Mouse (Mus musculus): ENCODE data around the gene Srf. TPM values are rescaled to one million over a fixed set of nuclear protein-coding genes. Genes with fewer than 3 reads are reported as not detected.

Srf gene
- polyA plus RNA-seq, 1 experiment from 2014 or later: 6.5 TPM

DNA sequence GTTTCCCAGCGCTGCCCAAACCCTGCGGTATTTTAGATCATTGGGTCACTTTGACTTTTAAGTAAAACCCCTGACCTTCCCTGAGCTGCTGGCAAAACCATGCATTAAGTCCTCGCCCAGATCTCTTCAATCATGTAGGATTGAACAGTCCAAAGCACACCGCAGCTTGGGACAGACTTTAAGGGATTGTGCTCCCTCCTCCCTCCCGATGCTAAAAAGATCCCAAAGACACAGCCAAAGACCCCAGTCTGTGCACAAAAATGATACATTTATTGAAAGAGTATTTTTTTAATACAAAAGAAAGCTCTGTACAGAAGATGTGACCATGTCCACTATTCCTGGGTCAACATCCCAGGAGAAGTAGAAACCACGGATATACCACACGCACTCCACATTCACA lies 9.4 kb downstream of the Srf start:
- H3K27ac ChIP-seq (ENCODE audit: low read length): no peak overlapping the region
- H3K9me3 ChIP-seq (ENCODE audit: control insufficient read depth, low read length): no peaks in the 10 kb centered on the region
- ATAC-seq (ENCODE audit: low read depth): no peak
- peak overlapping the region; percentile 90 for H3K4me2 ChIP-seq (ENCODE audit: low read depth, low read length)
- no peaks in the 10 kb centered on the region; the same call in 1 of the 2 replicates for H3K27me3 ChIP-seq (ENCODE audit: control insufficient read depth, insufficient read depth, low read depth, low read length)
- H3K36me3 ChIP-seq (ENCODE audit: control insufficient read depth, insufficient read depth, low read length): peaks cover 28% of the 10 kb centered on the region
- WGBS: 24% methylated on average over 7 of the region's 7 CpGs
- H3K4me3 ChIP-seq (ENCODE audit: low read length): peak overlapping the region; percentile 60
- peak overlapping the region; percentile 76 for H3K9ac ChIP-seq (ENCODE audit: low read length)
- H3K4me1 ChIP-seq (replicated peaks; ENCODE audit: control insufficient read depth, insufficient read depth, low read length): peaks cover 19% of the 10 kb centered on the region

DNA sequence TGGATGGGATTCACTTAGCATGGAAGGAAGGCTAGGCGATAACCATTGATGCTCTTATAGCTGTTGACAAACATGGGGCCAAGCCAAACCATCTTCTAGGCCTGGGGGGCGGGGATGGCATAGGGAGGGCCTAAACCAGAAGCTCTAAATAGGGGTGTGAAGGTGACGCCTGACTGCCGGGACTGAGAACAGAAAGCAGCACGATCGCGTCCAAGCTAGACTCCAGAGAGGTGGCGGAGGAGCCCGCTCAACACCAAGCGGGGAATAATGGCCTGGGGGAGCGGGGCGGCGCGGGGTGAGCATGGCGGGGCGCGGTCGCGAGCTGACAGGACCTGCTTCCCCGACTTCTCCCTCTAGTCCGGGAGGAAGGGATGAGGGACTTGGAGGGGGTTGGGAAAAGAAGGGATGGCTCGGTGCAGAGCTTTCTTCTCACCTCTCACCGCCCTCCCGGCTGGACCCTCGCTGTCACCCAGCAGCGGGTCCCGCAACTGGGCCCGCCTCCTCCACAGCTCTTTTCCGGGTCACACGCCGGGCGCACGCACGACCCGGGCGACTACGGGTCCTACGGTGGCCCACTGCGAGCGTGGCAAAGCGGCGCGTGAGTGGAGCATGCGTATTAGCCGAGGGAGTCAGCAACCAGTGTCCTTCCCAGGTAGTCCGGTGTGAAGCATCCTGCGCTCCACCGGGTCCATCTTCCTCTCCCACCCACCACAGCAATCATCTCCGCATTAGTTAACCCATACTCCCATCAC lies 10.0 kb downstream of the Srf start, which contains the start of gene Cul9:
Gene Cul9 (minus strand): TSS at position 576 of the 752 bp plus-strand sequence.
- ATAC-seq (ENCODE audit: low read depth): peak; percentile 52
- H3K4me2 ChIP-seq (ENCODE audit: low read depth, low read length): peak within 1 kb of the TSS; percentile 90
- no peaks in the 10 kb centered on the region; the same call in 1 of the 2 replicates for H3K27me3 ChIP-seq (ENCODE audit: control insufficient read depth, insufficient read depth, low read depth, low read length)
- H3K4me1 ChIP-seq (replicated peaks; ENCODE audit: control insufficient read depth, insufficient read depth, low read length): peaks cover 19% of the 10 kb centered on the region
- H3K4me3 ChIP-seq (ENCODE audit: low read length): peak within 1 kb of the TSS; percentile 60
- no peak within 1 kb of the TSS for H3K27ac ChIP-seq (ENCODE audit: low read length)
- WGBS: 5% methylated on average over 40 of the region's 49 CpGs
- H3K9me3 ChIP-seq (ENCODE audit: control insufficient read depth, low read length): no peaks in the 10 kb centered on the region
- peaks cover 26% of the 10 kb centered on the region for H3K36me3 ChIP-seq (ENCODE audit: control insufficient read depth, insufficient read depth, low read length)
- H3K9ac ChIP-seq (ENCODE audit: low read length): peak within 1 kb of the TSS; percentile 76

DNA sequence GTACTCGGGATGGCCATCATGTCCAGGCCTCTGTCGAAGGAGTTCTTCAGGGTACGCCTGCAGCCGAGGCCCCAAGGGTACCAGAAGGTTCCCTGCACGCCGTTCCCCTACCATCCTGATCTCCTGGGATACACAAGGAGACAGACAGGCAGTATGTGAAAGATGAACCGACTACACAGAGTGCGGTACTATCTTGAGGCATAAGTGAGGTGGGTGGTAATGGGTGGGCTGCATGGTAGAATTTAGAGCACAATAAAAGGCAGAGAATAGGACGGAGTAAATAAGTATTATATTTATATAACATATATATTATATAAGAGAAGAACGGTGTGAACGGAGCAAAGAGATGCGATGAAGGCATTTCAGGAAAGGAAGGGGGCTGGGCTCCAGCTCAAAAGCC lies 12.3 kb downstream of the Srf start:
- ATAC-seq (ENCODE audit: low read depth): no peak
- WGBS: 84% methylated on average over 12 of the region's 12 CpGs
- no peak overlapping the region for H3K27ac ChIP-seq (ENCODE audit: low read length)
- H3K4me1 ChIP-seq (replicated peaks; ENCODE audit: control insufficient read depth, insufficient read depth, low read length): peaks cover 19% of the 10 kb centered on the region
- H3K4me2 ChIP-seq (ENCODE audit: low read depth, low read length): no peak overlapping the region
- H3K4me3 ChIP-seq (ENCODE audit: low read length): no peak overlapping the region
- H3K27me3 ChIP-seq (ENCODE audit: control insufficient read depth, insufficient read depth, low read depth, low read length): no peaks in the 10 kb centered on the region; the same call in 1 of the 2 replicates
- no peak overlapping the region for H3K9ac ChIP-seq (ENCODE audit: low read length)
- peaks cover 7% of the 10 kb centered on the region for H3K36me3 ChIP-seq (ENCODE audit: control insufficient read depth, insufficient read depth, low read length)
- no peaks in the 10 kb centered on the region for H3K9me3 ChIP-seq (ENCODE audit: control insufficient read depth, low read length)

DNA sequence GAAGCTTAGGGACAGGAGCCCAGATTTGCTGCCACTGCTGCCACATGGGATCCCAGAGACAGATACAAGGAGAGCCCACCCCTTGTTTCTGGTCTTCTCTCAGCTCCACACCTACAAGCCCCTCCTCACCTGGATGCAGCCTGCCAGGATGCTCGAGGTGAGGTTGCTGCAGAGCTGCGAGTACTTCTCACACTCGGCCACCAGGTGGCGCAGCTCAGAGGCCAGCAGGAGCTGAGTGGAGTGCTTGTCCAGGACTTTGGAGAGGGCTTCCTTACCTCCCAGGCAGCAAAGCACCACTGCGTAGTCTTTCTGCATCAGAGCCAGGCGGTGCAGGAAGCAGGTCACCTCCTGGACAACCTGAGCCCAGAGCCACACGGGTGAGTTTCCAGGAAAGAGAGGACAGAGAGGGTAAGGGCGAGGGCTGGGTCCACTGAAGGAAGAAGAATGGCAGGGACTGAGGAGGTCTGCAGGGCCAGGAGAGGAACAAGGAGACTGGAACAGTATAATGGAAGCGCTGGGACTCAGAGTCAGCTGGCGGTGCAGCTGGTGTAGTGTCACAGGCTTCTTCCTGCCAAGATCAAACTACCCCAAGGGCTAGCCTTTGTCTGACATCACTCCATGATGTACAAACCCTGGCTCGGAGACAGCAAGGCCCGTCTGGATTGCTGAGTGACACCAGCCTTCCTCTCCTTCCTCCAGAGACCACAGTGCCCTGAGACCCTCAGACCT lies 30.2 kb downstream of the Srf start:
- H3K4me1 ChIP-seq (replicated peaks; ENCODE audit: control insufficient read depth, insufficient read depth, low read length): 0 out of 2 replicates have a peak, but pooled peaks cover 5% of the 10 kb centered on the region
- H3K4me2 ChIP-seq (ENCODE audit: low read depth, low read length): no peak overlapping the region
- no peaks in the 10 kb centered on the region for H3K9me3 ChIP-seq (ENCODE audit: control insufficient read depth, low read length)
- no peak overlapping the region for H3K4me3 ChIP-seq (ENCODE audit: low read length)
- ATAC-seq (ENCODE audit: low read depth): peak; percentile 81
- H3K27ac ChIP-seq (ENCODE audit: low read length): no peak overlapping the region
- WGBS: 34% methylated on average over 12 of the region's 12 CpGs
- H3K27me3 ChIP-seq (ENCODE audit: control insufficient read depth, insufficient read depth, low read depth, low read length): peaks cover 3% of the 10 kb centered on the region; the same call in 1 of the 2 replicates
- no peak overlapping the region for H3K9ac ChIP-seq (ENCODE audit: low read length)
- no peaks in the 10 kb centered on the region for H3K36me3 ChIP-seq (ENCODE audit: control insufficient read depth, insufficient read depth, low read length)

DNA sequence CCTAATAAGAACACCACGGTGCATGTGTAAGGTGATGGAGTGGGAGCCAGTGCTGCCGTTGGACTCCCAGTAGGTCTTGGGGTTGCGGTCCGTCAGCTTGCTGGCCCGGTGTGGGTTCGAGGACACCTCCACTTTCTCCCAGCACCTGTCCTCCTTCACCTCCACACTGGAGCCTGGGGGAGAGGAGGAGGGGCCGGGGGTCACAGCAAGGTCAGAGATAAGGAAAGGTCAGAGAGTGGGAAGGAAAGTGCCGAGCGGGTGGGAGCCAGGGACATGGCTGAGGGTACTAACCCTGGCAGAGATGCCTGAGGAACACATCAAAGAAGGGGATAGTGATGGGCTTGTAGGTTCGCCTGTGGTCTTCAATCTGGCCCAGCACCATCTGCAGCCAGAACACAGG lies 30.9 kb downstream of the Srf start:
- 51% methylated on average over 10 of the region's 10 CpGs for WGBS
- no peak overlapping the region for H3K4me2 ChIP-seq (ENCODE audit: low read depth, low read length)
- ATAC-seq (ENCODE audit: low read depth): no peak
- H3K4me1 ChIP-seq (replicated peaks; ENCODE audit: control insufficient read depth, insufficient read depth, low read length): peaks cover 6% of the 10 kb centered on the region; the same call in 1 of the 2 replicates
- H3K9ac ChIP-seq (ENCODE audit: low read length): no peak overlapping the region
- no peak overlapping the region for H3K27ac ChIP-seq (ENCODE audit: low read length)
- peaks cover 3% of the 10 kb centered on the region; the same call in 1 of the 2 replicates for H3K27me3 ChIP-seq (ENCODE audit: control insufficient read depth, insufficient read depth, low read depth, low read length)
- H3K9me3 ChIP-seq (ENCODE audit: control insufficient read depth, low read length): no peaks in the 10 kb centered on the region
- no peaks in the 10 kb centered on the region for H3K36me3 ChIP-seq (ENCODE audit: control insufficient read depth, insufficient read depth, low read length)
- no peak overlapping the region for H3K4me3 ChIP-seq (ENCODE audit: low read length)

DNA sequence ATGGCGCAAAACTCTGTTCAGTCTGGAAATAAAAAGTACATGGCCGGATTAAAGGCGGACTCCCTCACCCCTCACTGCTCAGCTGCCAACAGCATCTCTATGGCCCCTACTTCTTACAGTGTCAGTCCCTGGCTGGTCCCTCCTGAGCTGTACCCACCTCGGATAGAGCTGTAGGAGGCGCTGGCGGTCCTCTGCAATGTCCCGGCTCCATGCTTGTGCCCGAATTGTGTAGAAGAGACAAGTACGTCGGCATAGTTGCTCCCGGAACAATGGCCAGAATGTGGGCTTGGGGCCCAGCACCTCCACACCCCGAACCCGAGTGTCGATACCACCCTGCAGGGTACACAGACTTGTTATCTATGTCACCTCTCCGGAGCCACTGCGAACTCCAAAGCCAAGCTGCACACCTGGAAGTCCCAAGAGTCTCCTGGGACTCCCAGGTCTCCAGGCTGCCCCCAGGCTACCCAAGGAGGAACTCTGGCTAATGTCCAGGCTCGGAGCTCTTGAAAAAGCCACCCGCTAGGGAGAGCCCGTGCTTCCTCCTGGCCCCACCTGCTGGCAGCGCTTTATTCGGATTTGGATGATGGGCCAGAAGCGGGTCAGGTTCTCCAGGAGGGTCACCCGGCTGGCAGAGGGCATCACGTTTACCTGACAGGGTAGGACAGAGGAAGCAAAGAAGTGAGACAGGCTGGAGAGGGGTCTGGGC lies 33.9 kb downstream of the Srf start:
- no peaks in the 10 kb centered on the region for H3K9me3 ChIP-seq (ENCODE audit: control insufficient read depth, low read length)
- no peaks in the 10 kb centered on the region for H3K36me3 ChIP-seq (ENCODE audit: control insufficient read depth, insufficient read depth, low read length)
- H3K27ac ChIP-seq (ENCODE audit: low read length): no peak overlapping the region
- 39% methylated on average over 24 of the region's 24 CpGs for WGBS
- peaks cover 6% of the 10 kb centered on the region; the same call in 1 of the 2 replicates for H3K27me3 ChIP-seq (ENCODE audit: control insufficient read depth, insufficient read depth, low read depth, low read length)
- H3K9ac ChIP-seq (ENCODE audit: low read length): no peak overlapping the region
- H3K4me2 ChIP-seq (ENCODE audit: low read depth, low read length): no peak overlapping the region
- no peak overlapping the region for H3K4me3 ChIP-seq (ENCODE audit: low read length)
- H3K4me1 ChIP-seq (replicated peaks; ENCODE audit: control insufficient read depth, insufficient read depth, low read length): peaks cover 6% of the 10 kb centered on the region; the same call in 1 of the 2 replicates
- no peak for ATAC-seq (ENCODE audit: low read depth)

DNA sequence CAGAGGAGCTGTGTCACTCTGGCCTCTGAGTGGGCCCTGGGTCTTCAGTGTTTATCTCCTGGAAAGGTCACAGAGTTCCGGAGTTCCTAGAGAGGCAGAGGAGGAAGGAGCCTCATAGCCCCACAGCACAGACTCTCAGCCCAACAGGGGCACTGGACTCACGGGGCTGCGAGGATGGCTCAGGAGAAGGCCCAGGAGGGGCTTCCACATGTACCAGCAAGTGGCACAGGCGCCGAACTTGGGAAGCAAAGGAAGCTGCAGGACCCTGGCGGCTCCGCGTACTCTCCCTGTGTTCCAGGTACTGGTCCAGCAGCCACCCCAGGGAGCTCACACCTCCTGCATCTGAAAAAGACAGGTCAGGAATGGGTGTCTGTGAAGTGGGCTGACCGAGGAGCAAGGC lies 34.8 kb downstream of the Srf start:
- H3K4me2 ChIP-seq (ENCODE audit: low read depth, low read length): peak overlapping the region; percentile 48; the same call in 1 of the 2 replicates
- H3K27me3 ChIP-seq (ENCODE audit: control insufficient read depth, insufficient read depth, low read depth, low read length): peaks cover 6% of the 10 kb centered on the region; the same call in 1 of the 2 replicates
- ATAC-seq (ENCODE audit: low read depth): no peak
- H3K36me3 ChIP-seq (ENCODE audit: control insufficient read depth, insufficient read depth, low read length): no peaks in the 10 kb centered on the region
- 62% methylated on average over 9 of the region's 9 CpGs for WGBS
- peaks cover 6% of the 10 kb centered on the region; the same call in 1 of the 2 replicates for H3K4me1 ChIP-seq (replicated peaks; ENCODE audit: control insufficient read depth, insufficient read depth, low read length)
- no peak overlapping the region for H3K4me3 ChIP-seq (ENCODE audit: low read length)
- no peak overlapping the region for H3K27ac ChIP-seq (ENCODE audit: low read length)
- no peak overlapping the region for H3K9ac ChIP-seq (ENCODE audit: low read length)
- H3K9me3 ChIP-seq (ENCODE audit: control insufficient read depth, low read length): no peaks in the 10 kb centered on the region

DNA sequence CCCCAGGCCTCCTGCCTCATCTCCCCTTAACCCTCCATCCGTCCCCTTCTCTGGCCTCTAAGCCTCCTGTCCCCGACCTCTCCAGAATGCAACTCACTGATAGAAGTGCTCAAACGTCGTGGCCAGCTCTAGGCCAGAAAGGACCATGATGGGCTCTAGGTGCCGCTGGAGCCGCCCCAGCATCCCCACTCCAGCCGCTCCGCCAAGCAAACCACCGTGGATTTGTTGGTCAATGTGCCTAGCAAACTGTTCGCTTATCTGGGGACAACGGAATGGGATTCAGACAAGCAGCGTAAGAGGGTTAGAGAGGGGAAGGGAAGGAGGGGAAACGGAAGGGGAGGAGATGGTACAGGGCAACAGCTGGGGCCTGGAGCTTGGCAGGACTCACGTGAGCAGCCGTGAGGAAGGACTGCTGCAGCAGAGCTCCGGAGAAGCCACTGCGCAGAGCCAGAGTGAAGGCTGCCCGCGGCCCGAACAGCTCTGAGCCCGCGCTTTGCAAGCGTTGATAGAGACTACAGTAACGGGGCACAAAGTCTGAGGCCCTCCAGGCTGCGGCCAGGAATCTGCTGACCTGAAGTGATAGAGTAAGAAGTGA lies 35.5 kb downstream of the Srf start:
- Histone ChIP-seq H3K27me3 (ENCODE audit: control insufficient read depth, insufficient read depth, low read depth, low read length) (peaks cover 6% of the 10 kb centered on the region; the same call in 1 of the 2 replicates), H3K36me3 (ENCODE audit: control insufficient read depth, insufficient read depth, low read length) (no peaks in the 10 kb centered on the region), H3K9me3 (ENCODE audit: control insufficient read depth, low read length) (no peaks in the 10 kb centered on the region), H3K4me2 (ENCODE audit: low read depth, low read length) (peak overlapping the region; percentile 48), H3K9ac (ENCODE audit: low read length) (peak overlapping the region; percentile 55), H3K4me1 (replicated peaks; ENCODE audit: control insufficient read depth, insufficient read depth, low read length) (peaks cover 6% of the 10 kb centered on the region; the same call in 1 of the 2 replicates), H3K27ac (ENCODE audit: low read length) (no peak overlapping the region), H3K4me3 (ENCODE audit: low read length) (peak overlapping the region; percentile 36)
- peak; percentile 68; the same call in 1 of the 2 replicates for ATAC-seq (ENCODE audit: low read depth)
- 18% methylated on average over 25 of the region's 25 CpGs for WGBS
